Mouse (Mus musculus) inflammation-experienced regulatory T-cells, adult 6 months (primary cell): ENCODE results near the gene Car11. TPM values are rescaled to one million over a fixed set of nuclear protein-coding genes. Genes with fewer than 3 reads are reported as not detected.
"Not testable (repeated sequence)": the region's sequence is repeated elsewhere in the genome, so short reads cannot be mapped to it uniquely, and the experiment has no call there.

Experiments
- ATAC-seq: one replicate; pipeline ENCODE4 v1.8.0; 2017
- polyA plus RNA-seq, 3 experiments: library from polyadenylated mRNA; unstranded; fragments of 100-300 nt; shearing (Covaris generic); gene quantifications; one replicate each; pipeline ENCODE4 v1.2.1; 2017

Gene Car11
- 1 to 10 TPM in 2 of 3 experiments, not detected in 1; 1.5 TPM for polyA plus RNA-seq

DNA sequence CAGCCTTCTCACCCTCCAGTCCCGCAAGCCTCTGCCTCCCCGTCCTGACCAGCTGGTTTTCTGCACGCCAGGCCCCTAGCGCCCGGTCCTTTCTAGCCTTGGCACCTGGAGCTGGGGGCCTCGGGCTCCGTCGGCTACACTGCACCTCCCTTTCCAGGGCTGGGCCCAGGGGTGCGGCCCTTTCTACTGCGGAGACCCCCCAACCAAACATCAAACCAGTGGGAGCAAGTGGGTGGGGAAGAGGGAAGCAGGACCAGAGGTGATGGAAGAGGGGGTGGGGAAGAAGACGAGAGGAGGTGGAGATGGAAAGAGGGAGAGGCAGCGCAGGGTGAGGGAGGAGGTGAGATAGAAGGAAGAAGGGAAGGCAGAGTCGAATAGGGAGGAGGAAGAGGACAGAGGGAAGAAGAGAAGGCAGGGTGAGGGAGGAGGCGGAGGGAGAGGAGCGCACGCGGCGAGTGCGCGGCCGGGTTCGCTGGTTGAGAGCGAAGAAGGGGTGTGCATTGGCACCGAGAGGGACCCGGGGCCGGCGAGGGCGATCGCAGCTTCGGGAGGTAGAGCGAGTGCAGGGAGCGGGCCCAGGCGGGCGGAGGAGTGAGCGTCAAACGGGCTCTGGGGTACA lies at the start of gene Car11:
Gene Car11 (plus strand): TSS at position 321 of the 619 bp plus-strand sequence.
- no peak for ATAC-seq

DNA sequence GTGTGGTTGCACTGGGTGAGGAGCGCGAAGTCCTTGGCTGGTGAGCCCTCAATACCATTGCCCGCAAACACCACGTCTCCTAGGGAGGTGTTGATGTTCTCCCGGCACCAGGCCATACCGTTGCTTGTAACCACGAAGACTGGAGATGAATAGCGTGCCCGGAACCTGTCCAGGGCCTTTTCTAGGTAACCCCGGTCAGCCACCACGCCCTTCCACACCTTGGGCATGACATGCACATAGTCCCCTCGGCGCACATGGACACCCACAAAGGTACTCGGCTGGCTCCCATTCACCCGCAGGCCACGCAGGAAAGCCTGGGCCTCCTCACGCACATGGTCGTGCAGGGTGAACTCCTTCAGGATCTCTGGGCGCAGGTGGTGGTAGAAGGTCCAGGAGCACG lies 49.2 kb upstream of the Car11 start:
- not testable (repeated sequence) for ATAC-seq

- ATAC-seq, result no peak
These were observed 45.1 kb upstream of the Car11 start for GRCm38 (mm10) chr7:45654424-45655047.

DNA sequence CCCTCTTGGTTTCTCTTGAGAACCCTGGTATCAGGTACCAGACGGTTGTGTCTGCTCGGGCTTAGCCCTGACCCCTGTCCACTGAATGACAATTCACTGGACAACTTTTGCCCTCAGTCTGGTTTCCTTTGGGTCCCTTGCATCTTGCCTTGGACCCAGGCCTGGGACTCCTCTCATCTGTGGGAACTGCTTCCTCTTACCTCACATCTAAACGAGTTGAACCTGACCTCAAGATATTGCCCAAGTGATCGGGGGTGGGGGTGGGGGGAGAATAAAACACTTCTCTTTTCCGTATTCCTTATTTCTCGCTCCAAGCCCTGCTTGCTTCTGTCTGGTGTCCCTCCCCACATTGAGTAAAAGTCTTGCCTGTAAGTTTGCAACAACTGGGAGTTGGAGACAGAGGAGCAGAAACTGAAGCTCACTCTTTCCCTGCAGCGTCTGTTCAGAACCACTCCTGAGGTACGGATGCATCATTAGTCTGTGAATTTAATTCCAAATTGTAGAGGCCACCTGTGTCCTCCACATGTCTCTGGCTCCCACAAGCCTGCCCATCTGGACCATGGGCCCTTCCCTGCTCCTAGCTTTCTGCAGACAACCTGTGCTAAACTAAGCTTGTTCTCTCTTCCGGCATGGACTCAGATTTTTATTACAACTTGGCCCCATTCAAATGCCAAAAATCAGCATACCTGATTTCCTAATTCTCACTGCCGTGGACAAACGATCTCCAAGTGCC lies 38.7 kb upstream of the Car11 start:
- no peak for ATAC-seq

DNA sequence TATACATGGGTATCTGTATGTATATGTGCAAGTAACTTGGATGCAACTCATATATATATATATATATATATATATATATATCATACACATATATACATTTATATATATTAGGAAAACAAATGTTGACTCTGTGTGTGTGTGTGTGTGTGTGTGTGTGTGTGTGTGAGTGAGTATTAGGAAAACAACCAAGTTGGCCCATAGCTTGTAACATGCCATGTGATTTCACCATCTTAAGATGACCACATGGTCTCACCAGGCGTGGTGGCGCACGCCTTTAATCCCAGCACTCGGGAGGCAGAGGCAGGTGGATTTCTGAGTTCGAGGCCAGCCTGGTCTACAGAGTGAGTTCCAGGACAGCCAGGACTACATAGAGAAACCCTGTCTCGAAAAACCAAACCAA lies 37.9 kb upstream of the Car11 start:
- not testable (repeated sequence) for ATAC-seq

DNA sequence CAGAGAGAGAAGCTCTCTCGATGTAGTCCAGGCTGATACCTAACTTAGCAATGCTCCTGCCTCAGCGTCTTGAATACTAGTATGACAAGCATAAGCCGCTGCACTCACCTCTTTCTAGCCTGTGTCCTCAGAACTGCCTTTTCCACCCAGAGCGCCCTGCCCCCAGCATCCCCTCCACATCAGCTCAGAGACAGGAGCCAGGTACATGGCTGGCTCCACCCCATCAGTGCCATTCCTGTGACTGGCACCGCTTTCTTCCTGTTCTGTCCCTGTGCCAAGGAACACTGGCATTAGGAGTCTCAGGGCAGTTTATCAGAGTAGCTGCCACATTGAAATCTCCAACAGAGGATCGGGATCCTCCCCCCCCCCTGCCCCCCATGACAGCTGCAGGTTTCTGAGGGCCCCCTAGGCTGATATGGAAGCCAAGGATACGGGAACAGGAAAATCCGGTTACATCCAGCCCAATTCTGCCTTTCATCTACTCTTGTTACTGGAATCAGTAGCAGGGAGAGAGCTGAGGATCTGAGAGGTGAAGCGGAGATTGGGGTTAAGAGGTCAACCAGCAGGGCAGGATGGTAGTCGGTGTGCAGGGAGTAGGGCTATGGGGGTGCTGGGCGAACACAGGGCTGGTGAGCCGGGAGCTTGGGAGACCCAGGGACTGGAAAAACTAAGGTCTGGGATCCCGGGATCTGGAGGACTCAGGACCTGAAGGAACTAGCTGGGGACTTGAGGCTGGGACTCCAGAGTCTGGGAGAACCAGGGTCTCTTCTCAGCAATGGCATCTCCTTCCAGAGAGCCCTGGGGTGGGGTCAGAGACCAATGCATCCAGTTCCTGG lies 34.1 kb upstream of the Car11 start:
- no peak for ATAC-seq

DNA sequence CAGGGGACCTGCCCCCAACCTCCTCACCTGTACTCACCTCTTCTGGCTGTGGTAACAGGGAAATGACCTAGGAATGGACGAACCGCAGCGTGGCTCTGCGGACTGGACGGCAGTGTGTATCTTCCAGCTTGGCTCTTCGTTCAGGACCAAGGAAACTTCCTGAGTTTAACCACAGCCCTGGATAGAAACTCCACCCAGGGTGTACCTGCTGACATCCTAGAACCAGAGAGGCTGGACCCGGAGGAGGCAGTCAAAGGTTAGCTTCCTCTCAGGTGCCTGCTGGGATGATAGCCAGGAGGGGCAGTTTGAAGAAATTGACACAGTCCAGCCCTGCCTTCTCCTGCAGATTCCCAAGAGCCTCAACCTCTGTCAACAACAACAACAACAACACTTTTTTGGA lies 33.5 kb upstream of the Car11 start, which contains the start of gene Fut2:
Gene Fut2 (minus strand): TSS at position 234 of the 400 bp plus-strand sequence.
- ATAC-seq, result no peak

DNA sequence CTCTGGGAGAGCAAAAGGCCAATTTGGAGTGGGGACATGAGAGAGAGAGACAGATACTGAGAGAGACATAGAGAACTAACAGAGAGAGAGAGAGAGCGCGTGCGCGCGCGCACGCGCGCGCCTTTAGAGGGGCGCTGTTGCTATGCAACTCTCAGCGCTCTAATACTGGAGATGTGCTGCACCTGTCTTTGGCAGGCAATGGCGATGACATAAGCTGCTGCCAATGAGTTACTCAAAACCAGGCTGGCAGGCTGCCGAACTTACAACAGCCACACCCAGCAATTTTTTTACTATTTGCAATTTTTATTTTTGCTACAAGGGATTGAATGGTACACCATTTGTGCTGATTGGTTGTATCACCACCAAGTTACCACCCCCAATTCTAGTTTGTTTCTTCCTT lies 31.9 kb upstream of the Car11 start:
- ATAC-seq, result no peak

GRCm38 (mm10) chr7:45668921-45669320 lies 30.7 kb upstream of the Car11 start:
- ATAC-seq, result no peak

DNA sequence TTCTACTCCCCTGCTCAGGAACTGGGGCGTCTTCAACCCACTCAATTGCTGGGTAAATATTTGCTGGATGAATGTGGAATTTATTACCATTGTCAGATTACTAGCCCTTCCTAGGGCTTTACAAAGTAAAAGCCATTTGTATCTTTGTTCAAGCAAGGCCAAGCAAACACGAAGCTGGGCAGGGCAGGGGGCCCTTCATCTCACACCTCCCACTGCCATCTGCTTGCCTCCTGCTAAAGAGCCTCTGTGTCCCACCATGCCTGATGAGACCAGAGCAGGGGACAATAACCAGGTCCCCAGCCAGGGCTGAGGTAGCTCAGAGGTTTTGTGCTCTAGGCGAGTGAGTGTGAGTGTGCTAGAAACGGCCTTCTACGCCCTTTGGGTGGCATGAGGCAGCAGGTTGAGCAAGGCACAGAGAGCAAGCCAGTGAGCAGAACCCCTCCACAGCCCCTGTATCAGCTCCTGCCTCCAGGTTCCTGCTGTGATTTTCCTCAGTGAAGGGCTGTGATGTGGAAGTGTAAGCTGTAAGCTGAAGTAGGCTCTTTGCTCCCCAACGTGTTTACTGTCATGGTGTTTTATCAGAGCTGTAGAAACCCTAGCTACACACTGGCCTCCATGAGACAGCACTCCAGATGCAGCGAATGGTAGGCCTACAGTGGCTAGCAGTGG lies 21.9 kb upstream of the Car11 start:
- ATAC-seq, result no peak

DNA sequence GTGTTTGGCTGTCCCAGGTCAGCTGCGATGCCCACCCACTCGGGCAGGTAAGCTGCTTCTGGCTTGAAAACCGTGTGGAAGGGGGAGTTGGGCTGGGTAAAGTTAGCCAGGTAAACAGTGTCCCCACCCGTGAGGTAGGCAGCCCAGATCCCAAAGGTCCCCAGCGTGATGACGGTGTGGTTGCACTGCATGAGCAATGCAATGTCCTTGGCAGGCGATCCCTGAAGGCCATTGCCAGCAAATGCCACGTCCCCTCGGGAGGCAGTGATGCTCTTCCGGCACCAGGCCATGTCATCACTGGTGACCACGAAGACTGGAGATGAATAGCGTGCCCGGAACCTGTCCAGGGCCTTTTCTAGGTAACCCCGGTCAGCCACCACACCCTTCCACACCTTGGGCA lies 21.1 kb upstream of the Car11 start:
- no peak for ATAC-seq

- ATAC-seq, result no peak
These were observed 19.5 kb upstream of the Car11 start for GRCm38 (mm10) chr7:45679966-45680621.

DNA sequence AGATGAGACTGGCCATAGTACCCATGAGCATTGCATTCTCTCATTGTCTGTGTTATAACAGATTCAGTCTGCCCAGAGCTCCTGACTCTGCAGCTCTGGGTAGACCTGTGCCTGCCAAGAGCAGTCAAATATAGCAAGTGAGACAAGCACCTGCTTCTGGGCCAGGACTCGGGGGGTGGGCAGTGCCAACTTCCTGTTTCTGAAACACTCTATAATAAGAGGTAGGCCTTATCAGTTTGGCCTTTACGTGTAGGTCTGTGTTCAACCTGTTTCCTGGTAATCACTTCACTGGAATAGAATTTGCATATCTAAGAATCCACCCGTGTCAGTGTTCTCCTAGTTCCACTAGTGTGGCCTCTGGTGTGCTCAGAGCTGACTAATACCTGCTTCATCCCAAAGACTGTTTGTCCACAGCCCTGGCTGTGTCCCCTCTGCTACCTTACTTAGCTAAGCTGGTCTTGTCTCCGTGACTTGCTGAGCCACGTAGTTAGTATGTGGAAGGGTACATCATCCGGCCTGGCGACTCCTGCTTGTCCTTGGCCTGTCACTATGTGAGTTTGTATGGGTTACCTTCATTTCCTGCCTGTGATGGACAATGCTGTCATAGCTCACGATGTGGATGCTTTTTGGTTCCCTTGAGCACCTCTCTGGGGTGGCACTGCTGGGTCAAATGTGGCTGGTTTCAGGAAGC lies 18.5 kb upstream of the Car11 start:
- peak; percentile 18 for ATAC-seq

- peak; percentile 86 for ATAC-seq
These were observed 17.2 kb upstream of the Car11 start for GRCm38 (mm10) chr7:45682144-45683126.

DNA sequence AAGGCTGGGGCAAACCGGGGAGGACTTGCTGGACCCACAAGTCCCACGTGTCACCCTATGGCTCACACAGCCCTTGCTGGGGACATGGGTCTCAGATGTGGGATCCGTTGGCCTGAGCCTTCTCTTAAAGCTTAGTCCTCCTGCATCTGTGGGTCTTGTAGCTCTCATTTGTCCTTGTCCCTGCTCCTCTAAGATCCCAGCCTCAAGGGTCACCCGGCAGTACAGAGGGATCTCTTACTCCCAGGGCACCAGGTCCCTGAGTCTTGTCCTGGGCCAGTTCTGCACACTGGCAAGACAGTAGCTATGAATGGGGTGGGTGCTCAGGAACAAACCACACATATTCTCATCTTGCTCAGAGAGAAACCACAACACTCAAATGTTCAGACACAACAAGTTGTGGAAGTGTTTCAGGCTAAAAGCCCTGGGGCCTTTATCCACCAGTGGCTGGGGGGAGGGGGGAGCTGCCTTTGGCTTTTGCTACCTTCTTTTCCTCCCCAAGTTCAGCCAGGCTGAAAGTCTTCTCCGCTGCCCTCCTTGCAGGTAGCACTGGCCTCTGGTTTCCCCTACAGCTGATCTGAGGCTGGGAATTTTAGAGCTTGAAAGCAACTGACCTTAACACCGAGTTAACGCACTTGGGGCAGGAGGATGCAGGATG lies 16.1 kb upstream of the Car11 start, which contains the start of gene Ntn5:
Gene Ntn5 (plus strand): TSS at position 627 of the 655 bp plus-strand sequence.
- no peak for ATAC-seq

GRCm38 (mm10) chr7:45685811-45686210 lies 13.8 kb upstream of the Car11 start:
- ATAC-seq, result no peak

- ATAC-seq, result no peak
These were observed 12.8 kb upstream of the Car11 start for GRCm38 (mm10) chr7:45686841-45687240.

DNA sequence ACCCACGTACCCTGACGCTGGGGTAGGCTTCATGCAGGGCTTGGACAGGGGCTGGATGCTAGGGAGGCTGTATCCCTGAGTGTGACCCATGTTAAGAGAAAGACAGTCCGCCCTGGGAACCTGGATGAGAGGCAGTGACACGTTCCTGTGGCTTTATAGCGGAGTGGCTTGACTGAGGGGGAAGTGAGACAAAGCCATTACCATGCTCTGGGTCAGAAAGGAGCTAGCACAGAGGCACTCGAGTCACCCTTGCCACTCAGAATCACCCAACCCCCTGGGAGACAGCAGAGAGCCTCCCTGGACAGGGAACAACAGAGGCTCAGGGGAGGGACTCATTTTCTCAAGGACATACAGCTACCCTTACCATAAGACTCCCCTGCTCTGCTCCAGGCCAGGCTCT lies 10.5 kb upstream of the Car11 start:
- no peak for ATAC-seq

DNA sequence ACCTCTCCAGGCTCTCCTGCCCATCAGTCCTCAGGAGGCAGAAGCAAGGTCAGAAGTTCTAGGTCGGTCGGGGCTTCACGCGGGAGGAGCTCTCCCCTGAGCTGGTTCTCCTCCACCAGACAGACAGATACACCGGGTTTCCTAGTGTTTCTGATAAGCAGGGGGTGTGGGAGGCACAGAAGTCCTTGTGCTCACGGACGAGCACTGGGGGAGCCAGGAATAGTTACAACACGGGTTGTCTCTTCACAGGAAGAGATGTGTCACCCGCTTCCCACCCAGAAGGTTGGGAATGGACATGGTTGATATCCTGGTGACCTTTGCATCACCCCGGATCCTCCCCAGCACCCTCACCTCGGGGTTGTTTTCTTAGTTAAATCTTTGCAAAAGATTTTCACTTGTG lies 9.8 kb upstream of the Car11 start:
- ATAC-seq, result no peak
